Mouse (Mus musculus) spleen, adult 2 months (tissue): ENCODE measurements around the gene Hist1h3b. TPM values are rescaled to one million over a fixed set of nuclear protein-coding genes. Genes with fewer than 3 reads are reported as not detected.
"Not testable (repeated sequence)": the region's sequence is repeated elsewhere in the genome, so short reads cannot be mapped to it uniquely, and the experiment has no call there.

Experiments used
- DNase-seq, 2 experiments: peaks; one replicate each; pipeline versions ENCODE4 v3.0.0 to v3.0.0-alpha.2; 2012 to 2021; ENCODE audit warnings: low spot score in 2 of 2, low read depth in 1 of 2
- H3K27ac ChIP-seq: fragments of 200-500 bp; 2 replicates; pipeline ENCODE4 v1.5.1; 2012; ENCODE audit warnings: low read length, inconsistent platforms; ENCODE audit not compliant: insufficient read depth
- H3K27me3 ChIP-seq: fragments of 200-500 bp; 2 replicates; pipeline ENCODE4 v1.6.1; 2012; ENCODE audit warnings: mild to moderate bottlenecking, moderate library complexity, low read length, inconsistent platforms; ENCODE audit not compliant: control insufficient read depth, insufficient read depth
- H3K36me3 ChIP-seq: fragments of 200-500 bp; 2 replicates; pipeline ENCODE4 v1.6.1; 2012; ENCODE audit warnings: mild to moderate bottlenecking, low read length, inconsistent platforms; ENCODE audit not compliant: control insufficient read depth, insufficient read depth
- H3K4me1 ChIP-seq: fragments of 200-500 bp; 2 replicates; pipeline ENCODE4 v1.6.1; 2011; ENCODE audit warnings: inconsistent platforms; ENCODE audit not compliant: control insufficient read depth, insufficient read depth, insufficient read length
- H3K4me3 ChIP-seq: fragments of 200-500 bp; 2 replicates; pipeline ENCODE4 v1.5.1; 2011; ENCODE audit warnings: mild to moderate bottlenecking, inconsistent platforms; ENCODE audit not compliant: insufficient read depth, insufficient read length; ENCODE audit errors: extremely low read depth
- CTCF ChIP-seq: fragments of 200-500 bp; IDR thresholded peaks from 2 replicates; pipeline ENCODE4 v1.5.1; 2011; ENCODE audit warnings: mild to moderate bottlenecking, inconsistent platforms; ENCODE audit not compliant: insufficient read depth, insufficient read length, insufficient replicate concordance; ENCODE audit errors: extremely low read depth
- POLR2A ChIP-seq: fragments of 200-500 bp; IDR thresholded peaks from 2 replicates; pipeline ENCODE4 v1.6.1; 2011; ENCODE audit warnings: low read depth, low read length, inconsistent platforms
- WGBS: fragments of 180-500 bp; shearing (Covaris S2); methylation state at CpG from one replicate; pipeline ENCODE4 v1.1.7; 2018; 5-methylcytosine and 5-hydroxymethylcytosine counted together
- polyA plus RNA-seq: library from polyadenylated mRNA; depleted of rRNA; stranded (reverse); fragments of >200 nt; gene quantifications from 2 replicates; pipeline ENCODE4 v1.2.3, GENCODE M21; 2012; rRNA removed

The Hist1h3b gene
- 54.9 and 68.9 TPM in 2 replicates for polyA plus RNA-seq

DNA sequence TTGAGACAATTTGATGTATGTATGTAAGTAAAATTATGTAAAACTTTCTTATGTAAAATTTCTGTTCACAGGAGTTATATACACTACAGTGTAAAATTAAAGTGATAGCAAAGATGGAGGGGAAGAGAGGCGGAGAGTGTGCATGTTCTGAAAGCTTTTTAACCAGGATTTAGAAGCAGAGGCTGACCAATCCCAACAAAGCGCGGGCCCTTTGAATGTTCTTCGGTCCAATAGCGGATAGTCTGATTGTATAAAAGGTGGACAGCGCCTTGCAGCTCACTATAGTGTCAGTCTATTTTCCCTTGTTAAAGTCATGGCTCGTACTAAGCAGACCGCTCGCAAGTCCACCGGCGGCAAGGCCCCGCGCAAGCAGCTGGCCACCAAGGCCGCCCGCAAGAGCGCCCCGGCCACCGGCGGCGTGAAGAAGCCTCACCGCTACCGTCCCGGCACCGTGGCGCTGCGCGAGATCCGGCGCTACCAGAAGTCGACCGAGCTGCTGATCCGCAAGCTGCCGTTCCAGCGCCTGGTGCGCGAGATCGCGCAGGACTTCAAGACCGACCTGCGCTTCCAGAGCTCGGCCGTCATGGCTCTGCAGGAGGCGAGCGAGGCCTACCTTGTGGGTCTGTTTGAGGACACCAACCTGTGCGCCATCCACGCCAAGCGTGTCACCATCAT is at the start of gene Hist1h3b:
Gene Hist1h3b, plus strand, starts transcription at position 201 of the 675 bp plus-strand sequence.
- peak; percentile 73 to 84 for DNase-seq
- peak within 1 kb of the TSS; percentile 48 for H3K4me3 ChIP-seq
- under 1% methylated on average over 18 of the region's 47 CpGs for WGBS

DNA sequence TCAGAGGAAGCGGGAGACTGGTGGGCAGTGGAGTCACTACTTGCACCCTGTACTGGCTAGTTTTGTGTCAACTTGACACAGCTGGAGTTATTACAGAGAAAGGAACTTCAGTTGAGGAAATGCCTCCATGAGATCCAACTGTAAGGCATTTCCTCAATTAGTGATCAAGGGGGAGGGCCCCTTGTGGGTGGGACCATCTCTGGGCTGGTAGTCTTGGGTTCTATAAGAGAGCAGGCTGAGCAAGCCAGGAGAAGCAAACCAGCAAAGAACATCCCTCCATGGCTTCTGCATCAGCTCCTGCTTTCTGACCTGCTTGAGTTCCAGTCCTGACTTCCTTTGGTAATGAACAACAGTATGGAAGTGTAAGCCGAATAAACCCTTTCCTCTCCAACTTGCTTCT is 49.3 kb upstream of the Hist1h3b start:
- not testable (repeated sequence) for H3K27me3 ChIP-seq, H3K4me3 ChIP-seq, H3K4me1 ChIP-seq, H3K27ac ChIP-seq, DNase-seq, H3K36me3 ChIP-seq
- WGBS: 81% methylated on average over 2 of the region's 2 CpGs

More for the DNA sequence above, at the start of gene Hist1h3b:
- peak within 1 kb of the TSS; percentile 89 for H3K27ac ChIP-seq
- not testable (repeated sequence) for H3K4me1 ChIP-seq, H3K36me3 ChIP-seq, H3K27me3 ChIP-seq

DNA sequence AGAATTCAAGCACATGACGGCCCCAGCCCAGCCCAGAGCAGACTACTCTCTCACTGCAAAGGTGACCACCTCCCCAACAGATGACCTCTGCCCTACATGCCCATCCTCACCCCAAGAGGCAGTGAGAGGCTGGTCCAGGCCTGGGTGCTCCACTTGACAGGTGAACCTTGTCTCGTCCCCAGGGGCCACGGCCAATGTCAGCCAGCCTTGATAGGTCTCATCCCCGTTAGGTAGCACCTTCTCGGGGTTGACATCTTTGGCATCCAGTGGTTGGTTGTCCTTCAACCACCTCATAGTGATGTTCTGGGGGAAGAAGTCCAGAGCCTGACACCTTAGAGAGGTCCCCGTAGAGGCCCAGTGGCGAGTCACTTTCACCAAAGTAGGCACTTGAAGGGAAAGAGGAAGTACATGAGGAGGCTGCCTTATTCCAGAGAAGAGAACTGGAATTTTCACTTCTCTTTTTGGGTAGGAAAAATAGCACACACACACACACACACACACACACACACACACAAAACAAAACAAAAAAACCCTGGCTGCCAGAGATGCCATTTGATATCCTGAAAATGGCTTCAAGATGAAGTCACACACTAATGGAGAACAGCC is 46.2 kb upstream of the Hist1h3b start:
- Histone ChIP-seq H3K4me3 (no peak overlapping the region), H3K4me1 (peaks cover 2% of the 10 kb centered on the region; the same call in 1 of the 2 replicates), H3K27me3 (no peaks in the 10 kb centered on the region), H3K27ac (peak overlapping the region; percentile 49; the same call in 1 of the 2 replicates), H3K36me3 (no peaks in the 10 kb centered on the region)
- TF ChIP-seq POLR2A (no peak), CTCF (no peak)
- no peak for DNase-seq
- WGBS: 65% methylated on average over 7 of the region's 7 CpGs

DNA sequence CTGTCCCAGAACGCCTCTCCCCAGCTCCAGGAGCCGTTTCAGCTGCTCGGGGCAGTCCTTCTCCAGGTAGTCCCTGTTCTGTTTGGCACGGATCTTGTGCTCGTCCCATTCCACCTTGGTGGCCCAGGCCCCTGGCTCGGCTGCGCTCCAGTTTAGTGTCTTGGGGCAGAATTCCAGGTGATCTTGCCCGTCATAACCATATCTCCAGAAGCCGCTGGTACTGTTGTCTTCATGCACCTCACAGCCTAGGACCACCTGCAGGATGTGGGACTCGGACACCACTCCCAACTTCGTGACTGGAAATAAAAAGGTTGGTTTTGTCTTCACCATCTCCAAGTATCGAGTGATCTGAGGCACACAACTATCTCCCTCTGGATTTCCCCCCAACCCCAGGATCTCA is 45.3 kb upstream of the Hist1h3b start:
- no peak overlapping the region for H3K27ac ChIP-seq
- no peaks in the 10 kb centered on the region for H3K36me3 ChIP-seq
- no peaks in the 10 kb centered on the region for H3K27me3 ChIP-seq
- DNase-seq: no peak
- TF ChIP-seq POLR2A: no peak
- no peak for TF ChIP-seq CTCF
- no peak overlapping the region for H3K4me3 ChIP-seq
- peaks cover 2% of the 10 kb centered on the region; the same call in 1 of the 2 replicates for H3K4me1 ChIP-seq
- 92% methylated on average over 12 of the region's 12 CpGs for WGBS

DNA sequence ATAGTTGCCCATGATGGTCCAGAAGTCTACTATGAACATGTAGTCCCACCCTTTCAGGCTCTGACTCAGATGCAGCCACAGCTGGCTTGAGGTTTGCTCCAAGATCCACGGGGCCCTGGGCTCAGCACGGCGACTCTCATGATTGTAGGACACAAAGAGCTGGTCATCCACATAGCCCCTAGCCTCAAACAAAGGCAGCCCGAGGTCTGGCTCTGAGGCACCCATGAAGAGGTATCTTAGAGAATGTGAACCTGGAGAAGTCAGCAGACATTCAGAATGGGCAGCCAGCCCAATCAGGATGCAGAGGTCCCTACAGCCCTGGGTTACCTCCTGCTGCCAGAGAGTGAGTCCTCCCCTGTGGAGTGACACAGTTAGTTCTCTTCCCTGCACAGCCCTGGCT is 44.0 kb upstream of the Hist1h3b start:
- no peak for TF ChIP-seq CTCF
- TF ChIP-seq POLR2A: no peak
- WGBS: 88% methylated on average over 4 of the region's 4 CpGs
- Histone ChIP-seq H3K4me3 (no peak overlapping the region), H3K27me3 (no peaks in the 10 kb centered on the region), H3K36me3 (no peaks in the 10 kb centered on the region), H3K4me1 (peaks cover 5% of the 10 kb centered on the region; the same call in 1 of the 2 replicates), H3K27ac (no peak overlapping the region)
- DNase-seq: no peak

DNA sequence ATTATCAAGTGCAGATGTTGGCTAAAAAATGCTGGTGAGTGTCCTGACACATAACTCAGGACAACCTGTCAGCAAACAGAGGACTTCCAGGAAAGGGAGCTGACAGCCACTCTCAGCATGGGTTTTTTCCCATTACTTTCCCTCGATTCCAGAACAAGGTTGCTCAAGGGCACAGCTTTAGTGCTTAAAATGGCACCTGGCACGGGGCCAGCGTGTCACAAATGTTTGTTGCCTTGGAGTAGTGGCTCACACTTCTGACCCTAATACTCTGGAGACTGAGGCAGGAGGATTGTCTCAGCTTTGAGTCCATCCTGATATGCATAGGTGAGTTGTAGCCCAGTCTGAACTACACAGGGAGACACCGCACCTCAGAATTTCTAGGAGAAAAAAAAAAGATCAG is 43.4 kb upstream of the Hist1h3b start:
- 82% methylated on average over 4 of the region's 4 CpGs for WGBS
- Histone ChIP-seq H3K4me1 (peaks cover 5% of the 10 kb centered on the region; the same call in 1 of the 2 replicates), H3K36me3 (no peaks in the 10 kb centered on the region), H3K4me3 (no peak overlapping the region), H3K27me3 (no peaks in the 10 kb centered on the region), H3K27ac (no peak overlapping the region)
- DNase-seq: no peak
- TF ChIP-seq CTCF (no peak), POLR2A (no peak)

DNA sequence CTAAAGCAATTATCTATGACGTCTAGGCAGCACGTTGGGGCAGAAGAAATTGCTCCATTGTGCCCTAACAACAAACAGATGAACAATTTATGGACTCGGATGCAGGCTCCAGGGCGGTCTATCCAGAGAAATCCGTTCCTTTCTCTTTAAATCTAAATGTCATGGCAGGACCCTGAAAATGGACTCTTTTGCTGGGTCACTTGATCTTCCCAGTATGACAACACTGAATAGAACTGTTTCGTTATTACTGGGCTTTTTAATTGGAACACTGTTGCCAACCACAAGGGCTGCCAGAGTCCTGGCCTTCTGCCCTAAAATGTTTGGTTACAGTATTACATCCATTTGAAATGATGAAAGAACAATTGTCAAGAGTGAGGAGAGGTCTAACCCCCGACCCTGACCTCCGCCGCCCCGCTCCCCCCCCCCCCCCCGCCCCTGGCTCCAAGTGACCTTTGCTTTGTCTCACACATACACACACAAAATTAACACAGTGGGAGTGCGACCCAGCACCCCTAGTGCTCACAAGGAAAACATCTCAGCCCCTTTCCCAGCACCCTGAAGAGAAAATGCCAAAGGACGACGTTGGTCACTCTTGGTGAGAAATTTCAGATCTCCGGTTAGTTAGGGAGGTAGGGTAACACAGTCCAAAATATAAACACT is 42.2 kb upstream of the Hist1h3b start:
- 39% methylated on average over 12 of the region's 15 CpGs for WGBS
- peak overlapping the region; percentile 85 for H3K27ac ChIP-seq
- DNase-seq: no peak
- peaks cover 6% of the 10 kb centered on the region; the same call in 1 of the 2 replicates for H3K4me1 ChIP-seq
- no peak for TF ChIP-seq POLR2A
- no peak for TF ChIP-seq CTCF
- no peaks in the 10 kb centered on the region for H3K36me3 ChIP-seq
- H3K27me3 ChIP-seq: no peaks in the 10 kb centered on the region
- H3K4me3 ChIP-seq: peak overlapping the region; percentile 76
